Mouse (Mus musculus) hindbrain, postnatal 0 days (tissue): ENCODE measurements around the gene Myoz1. TPM values are rescaled to one million over a fixed set of nuclear protein-coding genes. Genes with fewer than 3 reads are reported as not detected.

ENCODE experiments used
- ATAC-seq: fragments of 200-750 bp; cut with Nextera tagmentation; 2 replicates; pipeline ENCODE4 v1.8.0; 2017; ENCODE audit warnings: mild to moderate bottlenecking, moderate TSS enrichment, moderate library complexity
- DNase-seq: peaks from one replicate; pipeline ENCODE4 v3.0.0-alpha.2; 2015; ENCODE audit warnings: low spot score
- H3K27ac ChIP-seq: fragments of 300-500 bp; sonication (generic); 2 replicates; pipeline ENCODE4 v1.5.1; 2014; ENCODE audit warnings: mild to moderate bottlenecking
- H3K27me3 ChIP-seq: fragments of 300-500 bp; sonication (generic); 2 replicates; pipeline ENCODE4 v1.6.1; 2014; ENCODE audit warnings: low read length, mixed read lengths; ENCODE audit not compliant: insufficient read depth
- H3K36me3 ChIP-seq: fragments of 300-500 bp; sonication (generic); 2 replicates; pipeline ENCODE4 v1.6.1; 2014; ENCODE audit warnings: low read length, mixed read lengths; ENCODE audit not compliant: insufficient read depth
- H3K4me1 ChIP-seq: fragments of 300-500 bp; sonication (generic); 2 replicates; pipeline ENCODE4 v1.6.1; 2014; ENCODE audit warnings: antibody characterized with exemption, low read length, mixed read lengths; ENCODE audit not compliant: insufficient read depth
- H3K4me2 ChIP-seq: fragments of 300-500 bp; sonication (generic); 2 replicates; pipeline ENCODE4 v1.6.1; 2014; ENCODE audit warnings: low read depth, mild to moderate bottlenecking, low read length, moderate library complexity, mixed read lengths
- H3K4me3 ChIP-seq: fragments of 300-500 bp; sonication (generic); 2 replicates; pipeline ENCODE4 v1.5.1; 2014; ENCODE audit warnings: low read length
- H3K9ac ChIP-seq: fragments of 300-500 bp; sonication (generic); replicated peaks from 2 replicates; pipeline ENCODE4 v1.6.1; 2014; ENCODE audit warnings: mild to moderate bottlenecking, low read length, moderate library complexity, mixed read lengths
- H3K9me3 ChIP-seq: fragments of 300-500 bp; sonication (generic); 2 replicates; pipeline ENCODE4 v1.6.1; 2016; ENCODE audit warnings: low read length, mixed read lengths
- CTCF ChIP-seq: IDR thresholded peaks from 2 replicates; pipeline ENCODE4 v1.5.1; 2016; ENCODE audit warnings: antibody characterized with exemption, control low read depth, low read depth
- WGBS: fragments of 180-500 bp; shearing (Covaris S2); extraction: QIAGEN DNeasy Blood & Tissue Kit; methylation state at CpG from one replicate; pipeline ENCODE4 v1.1.7; 2014; 5-methylcytosine and 5-hydroxymethylcytosine counted together
- polyA plus RNA-seq: library from polyadenylated mRNA; unstranded; fragments of >200 nt; fragmentation: Nextera tagmentation; extraction: Ambion mirVana; gene quantifications from 2 replicates; pipeline ENCODE4 v1.2.1, GENCODE M21; 2015
- total RNA-seq: library from RNA; depleted of rRNA; stranded (reverse); fragments of >200 nt; gene quantifications from 2 replicates; pipeline ENCODE4 v1.2.3, GENCODE M21; 2014

Gene Myoz1
- total and polyA plus RNA-seq, 2 experiments from 2014 or later: not detected

DNA sequence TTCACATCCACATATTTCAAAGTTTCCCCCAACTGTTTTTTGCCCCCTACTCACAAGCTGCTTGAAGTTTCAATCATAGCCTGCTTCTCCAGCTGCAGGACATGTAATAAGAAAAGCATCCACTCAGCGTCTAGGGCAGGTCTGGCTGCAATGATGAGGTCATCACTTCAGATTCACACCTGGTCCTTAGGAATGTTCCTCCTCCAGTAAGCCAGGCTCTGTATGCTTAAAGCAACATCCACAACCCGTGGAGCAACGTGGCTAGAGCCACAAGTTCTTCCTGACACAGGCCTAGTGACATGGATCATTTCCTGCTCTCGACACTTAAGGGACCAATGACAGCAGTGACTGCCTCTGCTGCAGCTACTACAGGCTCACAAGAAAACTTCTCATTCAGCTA is 25.1 kb downstream of the Myoz1 start:
- WGBS: 74% methylated on average over 4 of the region's 4 CpGs
- no peaks in the 10 kb centered on the region for H3K4me1 ChIP-seq
- H3K36me3 ChIP-seq: no peaks in the 10 kb centered on the region
- no peak overlapping the region for H3K27ac ChIP-seq
- no peaks in the 10 kb centered on the region for H3K9me3 ChIP-seq
- no peak for ATAC-seq
- no peaks in the 10 kb centered on the region for H3K27me3 ChIP-seq
- DNase-seq: no peak
- TF ChIP-seq CTCF: no peak
- H3K9ac ChIP-seq: no peak overlapping the region
- H3K4me3 ChIP-seq: no peak overlapping the region
- H3K4me2 ChIP-seq: no peak overlapping the region

DNA sequence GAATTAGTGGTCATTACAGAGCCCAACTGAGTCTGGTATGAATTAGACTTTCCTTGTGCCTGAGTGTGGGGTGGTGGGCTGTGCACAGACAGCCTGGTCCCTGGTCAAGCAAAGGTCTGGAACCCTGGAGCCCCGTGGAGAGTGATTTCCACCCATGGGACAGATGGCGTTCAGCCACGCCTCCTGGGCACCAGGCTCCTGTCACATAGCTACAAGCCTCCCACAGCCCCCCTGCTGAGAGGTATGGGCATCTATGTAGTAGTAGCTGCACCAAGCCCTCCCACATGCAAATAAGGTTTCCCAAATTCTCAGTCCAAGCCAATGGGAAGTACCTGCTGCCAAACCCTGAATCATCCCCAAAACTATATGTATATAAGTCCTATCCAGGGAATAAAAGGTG is 29.4 kb downstream of the Myoz1 start:
- no peaks in the 10 kb centered on the region for H3K36me3 ChIP-seq
- H3K9me3 ChIP-seq: no peaks in the 10 kb centered on the region
- ATAC-seq: no peak
- no peak for DNase-seq
- H3K4me2 ChIP-seq: no peak overlapping the region
- no peaks in the 10 kb centered on the region for H3K4me1 ChIP-seq
- H3K27me3 ChIP-seq: no peaks in the 10 kb centered on the region
- H3K4me3 ChIP-seq: no peak overlapping the region
- WGBS: 84% methylated on average over 3 of the region's 3 CpGs
- no peak overlapping the region for H3K9ac ChIP-seq
- H3K27ac ChIP-seq: no peak overlapping the region
- no peak for TF ChIP-seq CTCF

DNA sequence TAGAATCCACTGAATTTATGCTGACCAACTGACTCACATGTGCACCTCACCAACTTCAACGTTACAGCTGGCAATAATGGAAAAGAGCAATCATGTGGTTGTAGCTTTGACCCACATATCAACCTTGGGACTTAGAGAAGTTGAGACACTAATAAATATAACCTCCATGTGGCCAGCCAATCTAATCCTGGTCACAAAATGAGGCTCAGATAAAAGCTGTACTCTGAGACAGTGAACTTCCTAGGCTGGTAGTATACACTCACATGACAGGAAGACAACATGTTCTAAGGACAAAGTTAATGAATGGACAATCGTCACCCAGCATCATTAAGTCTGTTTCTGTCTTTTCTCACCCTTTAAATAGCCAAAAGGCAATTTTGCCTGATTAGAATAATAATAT is 29.9 kb downstream of the Myoz1 start:
- no peak overlapping the region for H3K4me2 ChIP-seq
- H3K27ac ChIP-seq: no peak overlapping the region
- H3K9ac ChIP-seq: no peak overlapping the region
- H3K4me1 ChIP-seq: no peaks in the 10 kb centered on the region
- DNase-seq (no peak), ATAC-seq (no peak)
- no peaks in the 10 kb centered on the region for H3K36me3 ChIP-seq
- H3K9me3 ChIP-seq: no peaks in the 10 kb centered on the region
- no peak overlapping the region for H3K4me3 ChIP-seq
- WGBS: 77% methylated on average over 2 of the region's 2 CpGs
- TF ChIP-seq CTCF: no peak
- H3K27me3 ChIP-seq: no peaks in the 10 kb centered on the region

DNA sequence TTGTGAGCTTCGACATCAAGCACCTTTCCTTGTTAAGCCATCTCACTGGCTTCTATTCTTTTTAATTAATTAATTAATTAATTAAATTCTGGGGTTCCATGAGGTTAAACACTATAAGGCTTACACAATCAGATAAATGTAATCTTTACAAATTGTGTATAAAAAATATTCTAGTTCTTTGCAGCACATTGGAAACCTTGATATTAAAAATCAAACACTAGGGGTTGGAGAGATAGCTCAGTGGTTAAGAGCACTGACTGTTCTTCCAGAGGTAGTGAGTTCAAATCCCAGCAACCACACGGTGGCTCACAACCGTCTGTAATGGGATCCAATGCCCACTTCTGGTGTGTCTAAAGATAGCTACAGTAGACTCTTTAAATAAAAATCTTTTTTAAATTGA is 33.4 kb downstream of the Myoz1 start:
- H3K27ac ChIP-seq: no peak overlapping the region
- H3K4me2 ChIP-seq: no peak overlapping the region
- DNase-seq (no peak), ATAC-seq (no peak)
- no peaks in the 10 kb centered on the region for H3K9me3 ChIP-seq
- no peaks in the 10 kb centered on the region for H3K36me3 ChIP-seq
- H3K4me3 ChIP-seq: no peak overlapping the region
- no peak for TF ChIP-seq CTCF
- no peaks in the 10 kb centered on the region for H3K27me3 ChIP-seq
- WGBS: 96% methylated on average over 3 of the region's 3 CpGs
- H3K9ac ChIP-seq: no peak overlapping the region
- no peaks in the 10 kb centered on the region for H3K4me1 ChIP-seq

DNA sequence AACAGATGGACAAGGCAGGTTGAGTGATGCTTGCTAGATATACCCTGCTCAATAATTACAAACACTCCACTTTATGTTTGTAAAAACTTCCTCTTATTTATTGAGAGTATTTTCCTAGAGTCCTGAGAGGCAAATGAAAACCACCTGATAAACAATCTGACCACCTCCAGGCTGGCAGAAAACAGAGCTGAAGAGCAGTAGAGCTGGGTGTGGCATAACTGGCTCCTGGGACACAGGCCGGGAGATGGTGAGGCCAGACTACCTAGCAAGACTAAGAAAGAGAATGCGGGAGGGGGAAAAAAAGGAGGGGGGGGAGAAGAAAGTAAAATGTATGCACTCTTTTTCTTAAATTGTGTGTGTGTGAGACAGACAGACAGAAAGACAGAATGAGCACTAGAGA is 33.9 kb downstream of the Myoz1 start:
- TF ChIP-seq CTCF: no peak
- Histone ChIP-seq H3K4me2 (no peak overlapping the region), H3K9ac (no peak overlapping the region), H3K27ac (no peak overlapping the region), H3K4me1 (no peaks in the 10 kb centered on the region), H3K4me3 (no peak overlapping the region), H3K27me3 (no peaks in the 10 kb centered on the region), H3K36me3 (no peaks in the 10 kb centered on the region), H3K9me3 (no peaks in the 10 kb centered on the region)
- WGBS: 72% methylated on average over 2 of the region's 2 CpGs
- no peak for ATAC-seq
- no peak for DNase-seq

DNA sequence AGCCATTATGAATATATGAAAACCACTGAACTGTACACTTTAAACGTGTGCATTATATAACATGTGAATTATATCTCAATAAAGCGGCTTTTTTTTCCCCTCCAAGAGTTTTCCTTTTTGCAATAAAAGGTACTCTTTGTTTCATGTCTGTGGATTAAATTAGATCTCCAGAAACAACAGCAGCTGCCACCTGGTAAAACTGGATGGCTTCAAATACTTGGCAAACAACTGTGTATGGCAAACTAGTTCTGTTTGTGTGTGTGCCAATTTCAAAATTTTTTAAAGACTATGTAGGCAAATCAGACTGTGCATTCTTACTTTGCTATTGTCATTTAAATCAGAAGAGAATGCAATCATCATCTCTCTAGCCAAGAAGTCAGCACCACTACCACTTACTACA is 34.4 kb downstream of the Myoz1 start:
- WGBS: 71% methylated on average over 2 of the region's 2 CpGs
- Histone ChIP-seq H3K9me3 (no peaks in the 10 kb centered on the region), H3K27ac (no peak overlapping the region), H3K9ac (no peak overlapping the region), H3K27me3 (no peaks in the 10 kb centered on the region), H3K4me1 (no peaks in the 10 kb centered on the region), H3K4me2 (no peak overlapping the region), H3K4me3 (no peak overlapping the region), H3K36me3 (no peaks in the 10 kb centered on the region)
- DNase-seq (no peak), ATAC-seq (no peak)
- TF ChIP-seq CTCF: no peak

DNA sequence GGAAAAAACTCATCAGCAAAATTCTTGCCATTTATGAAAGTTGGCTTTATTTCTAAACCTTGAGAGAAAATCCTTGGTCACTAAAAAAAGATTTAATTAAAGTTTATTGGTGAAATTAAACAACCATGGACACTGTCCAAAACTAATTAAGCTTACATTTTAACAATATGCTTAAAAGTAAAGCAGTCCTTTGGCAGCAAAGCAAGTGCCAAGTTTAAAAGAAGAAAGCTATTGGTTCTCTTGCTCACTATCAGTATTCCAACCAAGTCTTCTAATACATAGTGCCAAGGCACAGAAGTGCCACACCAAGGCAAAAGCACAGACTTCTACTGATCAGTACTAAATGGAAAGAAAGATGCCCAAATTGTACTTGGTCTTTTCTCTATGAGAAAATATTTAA is 37.2 kb downstream of the Myoz1 start:
- Histone ChIP-seq H3K4me2 (no peak overlapping the region), H3K4me3 (no peak overlapping the region), H3K27ac (peak overlapping the region; percentile 73), H3K9me3 (no peaks in the 10 kb centered on the region), H3K27me3 (no peaks in the 10 kb centered on the region), H3K4me1 (no peaks in the 10 kb centered on the region), H3K36me3 (no peaks in the 10 kb centered on the region), H3K9ac (no peak overlapping the region)
- TF ChIP-seq CTCF: no peak
- peak; percentile 25 for DNase-seq
- no peak for ATAC-seq
